Mouse (Mus musculus): ENCODE results near the gene Pla2g2c.

DNA sequence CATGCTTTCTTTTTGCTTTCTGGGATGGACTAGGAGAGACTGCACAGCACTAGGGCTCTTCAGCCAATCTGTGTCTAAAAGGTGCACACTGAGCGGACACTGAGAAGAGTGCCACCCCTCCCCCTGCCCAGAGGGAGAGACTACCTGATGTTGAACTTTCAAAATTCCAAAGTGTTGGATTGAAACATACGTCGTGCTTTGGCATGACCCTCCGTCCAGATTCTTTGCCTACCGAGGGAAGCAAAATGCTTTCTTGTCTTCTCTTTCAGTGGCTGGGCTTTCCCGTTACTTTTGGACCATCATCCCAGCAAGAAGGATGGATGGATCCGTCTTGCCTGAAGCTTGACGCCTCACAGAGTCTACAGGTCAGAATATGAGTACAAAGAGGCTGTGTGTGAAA is 23.5 kb upstream of the Pla2g2c start:
- TF ChIP-seq CTCF (IDR thresholded peaks at IDR 0.05; ENCODE audit: control insufficient read depth, insufficient read depth, insufficient read length) = no peak
- no peak for TF ChIP-seq USF1 (IDR thresholded peaks at IDR 0.05; ENCODE audit: low read depth)
